Mouse (Mus musculus): Measurements from ENCODE around the gene Sfrp5. TPM values are rescaled to one million over a fixed set of nuclear protein-coding genes. Genes with fewer than 3 reads are reported as not detected.

Sfrp5 gene
- total RNA-seq (2012; rRNA removed) (not detected in 2 replicates), total RNA-seq (2014; rRNA removed) (not detected in 2 replicates), polyA plus RNA-seq (2012; ENCODE audit: insufficient read length, low read depth) (not detected in 2 replicates)

- no peaks in the 10 kb centered on the region for H3K4me1 ChIP-seq (ENCODE audit: control insufficient read depth in 1 of 2, insufficient read depth in 2 of 2)
- no peaks in the 10 kb centered on the region for H3K79me2 ChIP-seq (replicated peaks; ENCODE audit: control insufficient read depth, extremely low read depth, insufficient read depth, poor library complexity, severe bottlenecking)
- H3K4me3 ChIP-seq (replicated peaks in 1 of 3; ENCODE audit: low read depth in 2 of 3, low read length in 2 of 3, poor library complexity in 1 of 3), result no peak within 1 kb of the TSS
- in situ Hi-C loops (cut with MboI; ENCODE audit: low pct_ligation_motif_present, low pct_unique_long_range_greater_than_20kb, low sequenced_read_pairs), result no loop called here
- TF ChIP-seq GABPA (IDR thresholded peaks at IDR 0.05; ENCODE audit: insufficient replicate concordance, low read depth, low read length) (no peak), NELFE (IDR thresholded peaks at IDR 0.05; ENCODE audit: low read depth, low read length) (no peak), TBP (conservative IDR thresholded peaks at IDR 0.05; ENCODE audit: low read depth, low read length) (no peak), ZKSCAN1 (IDR thresholded peaks at IDR 0.05; ENCODE audit: borderline replicate concordance, low read depth, low read length) (no peak), MXI1 (IDR thresholded peaks at IDR 0.05; ENCODE audit: low read depth, low read length) (no peak), CHD2 (IDR thresholded peaks at IDR 0.05; ENCODE audit: low read length) (no peak), ELF1 (IDR thresholded peaks at IDR 0.05; ENCODE audit: low read depth, low read length) (no peak), SIN3A (IDR thresholded peaks at IDR 0.05; ENCODE audit: low read length) (no peak)
- no peak within 1 kb of the TSS for H3K4me2 ChIP-seq (ENCODE audit: insufficient read depth, low read depth, poor library complexity, severe bottlenecking)
- no peaks in the 10 kb centered on the region for H3K36me3 ChIP-seq (replicated peaks in 1 of 2; ENCODE audit: control insufficient read depth in 1 of 2, insufficient read depth in 1 of 2, low read length in 1 of 2)
- no peak within 1 kb of the TSS for H3K9ac ChIP-seq (ENCODE audit: insufficient read depth, low read depth)
- dilution Hi-C loops (cut with MboI; ENCODE audit: extremely low pct_ligation_motif_present, extremely low pct_unique_long_range_greater_than_20kb, low sequenced_read_pairs), result no loop called here
- peaks cover 37% of the 10 kb centered on the region for H3K27me3 ChIP-seq (replicated peaks)
- no peak for DNase-seq (ENCODE audit: extremely low read depth)
- peaks cover 4% of the 10 kb centered on the region for H3K9me3 ChIP-seq (replicated peaks; ENCODE audit: low read length)
- no peak within 1 kb of the TSS for H3K27ac ChIP-seq (ENCODE audit: insufficient read depth, low read depth)
These were observed at the start of gene Sfrp5 for GRCm38 (mm10) chr19:42201696-42202381. TSS of gene Sfrp5 (minus strand) at chr19:42202252.

- Histone ChIP-seq H3K4me2 (ENCODE audit: insufficient read depth, low read depth, poor library complexity, severe bottlenecking) (no peak overlapping the region), H3K4me1 (ENCODE audit: control insufficient read depth in 1 of 2, insufficient read depth in 2 of 2) (peaks cover 0 to 6% of the 10 kb centered on the region in 2 experiments; a peak in 2 of 4 replicates), H3K79me2 (replicated peaks; ENCODE audit: control insufficient read depth, extremely low read depth, insufficient read depth, poor library complexity, severe bottlenecking) (no peaks in the 10 kb centered on the region), H3K4me3 (replicated peaks in 1 of 3; ENCODE audit: low read depth in 2 of 3, low read length in 2 of 3, poor library complexity in 1 of 3) (no peak overlapping the region), H3K9ac (ENCODE audit: insufficient read depth, low read depth) (no peak overlapping the region), H3K36me3 (replicated peaks in 1 of 2; ENCODE audit: control insufficient read depth in 1 of 2, insufficient read depth in 1 of 2, low read length in 1 of 2) (no peaks in the 10 kb centered on the region), H3K9me3 (replicated peaks; ENCODE audit: low read length) (no peaks in the 10 kb centered on the region), H3K27me3 (replicated peaks) (peaks cover 35% of the 10 kb centered on the region), H3K27ac (ENCODE audit: insufficient read depth, low read depth) (no peak overlapping the region)
- dilution Hi-C loops (cut with MboI; ENCODE audit: extremely low pct_ligation_motif_present, extremely low pct_unique_long_range_greater_than_20kb, low sequenced_read_pairs), result no loop called here
- TF ChIP-seq UBTF (IDR thresholded peaks at IDR 0.05; ENCODE audit: low read depth, low read length) (no peak), USF1 (IDR thresholded peaks at IDR 0.05; ENCODE audit: low read depth, low read length) (no peak), SMC3 (IDR thresholded peaks at IDR 0.05; ENCODE audit: low read depth, low read length) (no peak), KAT2A (IDR thresholded peaks at IDR 0.05; ENCODE audit: insufficient replicate concordance, low read length) (no peak), TBP (conservative IDR thresholded peaks at IDR 0.05; ENCODE audit: low read depth, low read length) (no peak), IRF4 (IDR thresholded peaks at IDR 0.05; ENCODE audit: low read depth, low read length) (no peak), RCOR1 (conservative IDR thresholded peaks at IDR 0.05; ENCODE audit: low read depth, low read length) (no peak), HCFC1 (IDR thresholded peaks at IDR 0.05; ENCODE audit: low read depth, low read length) (no peak), BHLHE40 (IDR thresholded peaks at IDR 0.05; ENCODE audit: low read depth, low read length) (no peak), USF2 (conservative IDR thresholded peaks at IDR 0.05; ENCODE audit: low read depth, low read length) (no peak), MXI1 (IDR thresholded peaks at IDR 0.05; ENCODE audit: low read depth, low read length) (no peak), CHD1 (IDR thresholded peaks at IDR 0.05; ENCODE audit: low read depth, low read length) (no peak)
- in situ Hi-C loops (cut with MboI; ENCODE audit: low pct_ligation_motif_present, low pct_unique_long_range_greater_than_20kb, low sequenced_read_pairs), result no loop called here
- no peak for DNase-seq (ENCODE audit: extremely low read depth)
These were observed 48.2 kb upstream of the Sfrp5 start for GRCm38 (mm10) chr19:42249976-42250914.

Data from CH12.LX (cell line).